Mouse (Mus musculus) midbrain, embryonic 16.5 days (tissue): ENCODE measurements around the gene Atox1. TPM values are rescaled to one million over a fixed set of nuclear protein-coding genes. Genes with fewer than 3 reads are reported as not detected.
A peak's percentile ranks its signal among the peaks of the same experiment; 100 is the strongest.

ENCODE experiments used
- ATAC-seq: fragments of 200-750 bp; cut with Nextera tagmentation; 2 replicates; pipeline ENCODE4 v1.8.0; 2017; ENCODE audit warnings: moderate TSS enrichment
- H3K27ac ChIP-seq: fragments of 300-500 bp; sonication (generic); 2 replicates; pipeline ENCODE4 v1.5.1; 2014; ENCODE audit warnings: mild to moderate bottlenecking, low read length, mixed read lengths
- H3K27me3 ChIP-seq: fragments of 300-500 bp; sonication (generic); 2 replicates; pipeline ENCODE4 v1.6.1; 2014; ENCODE audit warnings: low read depth, low read length, mixed read lengths; ENCODE audit not compliant: control insufficient read depth, insufficient read depth
- H3K36me3 ChIP-seq: fragments of 300-500 bp; sonication (generic); 2 replicates; pipeline ENCODE4 v1.6.1; 2014; ENCODE audit warnings: mild to moderate bottlenecking, low read length, moderate library complexity, mixed read lengths; ENCODE audit not compliant: control insufficient read depth, insufficient read depth
- H3K4me1 ChIP-seq: fragments of 300-500 bp; sonication (generic); 2 replicates; pipeline ENCODE4 v1.6.1; 2014; ENCODE audit warnings: mild to moderate bottlenecking, low read length, mixed read lengths; ENCODE audit not compliant: control insufficient read depth, insufficient read depth
- H3K4me2 ChIP-seq: fragments of 300-500 bp; sonication (generic); 2 replicates; pipeline ENCODE4 v1.6.1; 2014; ENCODE audit warnings: mild to moderate bottlenecking, low read length, mixed read lengths
- H3K4me3 ChIP-seq: fragments of 300-500 bp; sonication (generic); 2 replicates; pipeline ENCODE4 v1.5.1; 2014; ENCODE audit warnings: low read depth, mild to moderate bottlenecking, low read length, moderate library complexity, mixed read lengths
- H3K9ac ChIP-seq: fragments of 300-500 bp; sonication (generic); 2 replicates; pipeline ENCODE4 v1.6.1; 2014; ENCODE audit warnings: low read depth, low read length, mixed read lengths
- H3K9me3 ChIP-seq: fragments of 300-500 bp; sonication (generic); replicated peaks from 2 replicates; pipeline ENCODE4 v1.6.1; 2014; ENCODE audit warnings: mild to moderate bottlenecking, low read length, mixed read lengths; ENCODE audit not compliant: control insufficient read depth, poor library complexity, severe bottlenecking
- WGBS: fragments of 180-500 bp; shearing (Covaris S2); extraction: QIAGEN DNeasy Blood & Tissue Kit; methylation state at CpG from one replicate; pipeline ENCODE4 v1.1.7; 2014; 5-methylcytosine and 5-hydroxymethylcytosine counted together
- polyA plus RNA-seq: library from polyadenylated mRNA; unstranded; fragments of >200 nt; fragmentation: Nextera tagmentation; extraction: Ambion mirVana; gene quantifications from 2 replicates; pipeline ENCODE4 v1.2.1, GENCODE M21; 2015

Gene Atox1
- polyA plus RNA-seq, 1 experiment from 2014 or later: 215 TPM

- no peak overlapping the region for H3K27ac ChIP-seq
- ATAC-seq: no peak
Observed at GRCm38 (mm10) chr11:55438031-55438430, 23.0 kb downstream of the Atox1 start.

GRCm38 (mm10) chr11:55436089-55436488, 24.9 kb downstream of the Atox1 start:
- ATAC-seq: no peak

More at GRCm38 (mm10) chr11:55438031-55438430, 23.0 kb downstream of the Atox1 start:
- no peaks in the 10 kb centered on the region for H3K36me3 ChIP-seq
- no peaks in the 10 kb centered on the region for H3K27me3 ChIP-seq
- H3K9ac ChIP-seq: no peak overlapping the region
- no peak overlapping the region for H3K4me3 ChIP-seq
- H3K4me1 ChIP-seq: no peaks in the 10 kb centered on the region
- WGBS: 32% methylated on average over 4 of the region's 4 CpGs
- no peaks in the 10 kb centered on the region for H3K9me3 ChIP-seq
- no peak overlapping the region for H3K4me2 ChIP-seq

GRCm38 (mm10) chr11:55432981-55433380, 28.1 kb downstream of the Atox1 start:
- WGBS: 66% methylated on average over 3 of the region's 3 CpGs
- H3K9ac ChIP-seq: no peak overlapping the region
- no peaks in the 10 kb centered on the region for H3K27me3 ChIP-seq
- H3K4me1 ChIP-seq: peaks cover 2% of the 10 kb centered on the region; the same call in 1 of the 2 replicates
- no peaks in the 10 kb centered on the region for H3K36me3 ChIP-seq
- ATAC-seq: no peak
- no peak overlapping the region for H3K4me2 ChIP-seq
- no peak overlapping the region for H3K27ac ChIP-seq
- H3K4me3 ChIP-seq: no peak overlapping the region
- no peaks in the 10 kb centered on the region for H3K9me3 ChIP-seq

More at GRCm38 (mm10) chr11:55436089-55436488, 24.9 kb downstream of the Atox1 start:
- no peak overlapping the region for H3K4me3 ChIP-seq
- no peaks in the 10 kb centered on the region for H3K36me3 ChIP-seq
- no peaks in the 10 kb centered on the region for H3K4me1 ChIP-seq
- no peaks in the 10 kb centered on the region for H3K9me3 ChIP-seq
- no peak overlapping the region for H3K9ac ChIP-seq
- no peak overlapping the region for H3K27ac ChIP-seq
- no peaks in the 10 kb centered on the region for H3K27me3 ChIP-seq
- no peak overlapping the region for H3K4me2 ChIP-seq
- whole genome bisulfite sequencing: 88% methylated on average over 6 of the region's 6 CpGs

- H3K27me3 ChIP-seq: no peaks in the 10 kb centered on the region
- no peak overlapping the region for H3K27ac ChIP-seq
- H3K4me2 ChIP-seq: no peak overlapping the region
- H3K9ac ChIP-seq: no peak overlapping the region
- peaks cover 2% of the 10 kb centered on the region; the same call in 1 of the 2 replicates for H3K4me1 ChIP-seq
- no peak for ATAC-seq
- 90% methylated on average over 2 of the region's 2 CpGs for WGBS
- H3K36me3 ChIP-seq: no peaks in the 10 kb centered on the region
- H3K9me3 ChIP-seq: no peaks in the 10 kb centered on the region
- H3K4me3 ChIP-seq: no peak overlapping the region
Observed at GRCm38 (mm10) chr11:55429973-55430372, 31.1 kb downstream of the Atox1 start.

- 36% methylated on average over 16 of the region's 16 CpGs for WGBS
- H3K4me2 ChIP-seq: no peak overlapping the region
- ATAC-seq: peak; percentile 51; the same call in 1 of the 2 replicates
Observed at GRCm38 (mm10) chr11:55428186-55429012, 32.6 kb downstream of the Atox1 start.

GRCm38 (mm10) chr11:55424746-55425360, 36.2 kb downstream of the Atox1 start:
- 74% methylated on average over 8 of the region's 8 CpGs for WGBS
- Histone ChIP-seq H3K9me3 (no peaks in the 10 kb centered on the region), H3K27me3 (no peaks in the 10 kb centered on the region), H3K36me3 (no peaks in the 10 kb centered on the region), H3K27ac (no peak overlapping the region), H3K4me3 (no peak overlapping the region), H3K4me2 (no peak overlapping the region), H3K9ac (no peak overlapping the region), H3K4me1 (peaks cover 10% of the 10 kb centered on the region)
- no peak for ATAC-seq

More at GRCm38 (mm10) chr11:55428186-55429012, 32.6 kb downstream of the Atox1 start:
- no peaks in the 10 kb centered on the region for H3K9me3 ChIP-seq
- H3K4me1 ChIP-seq: peaks cover 5% of the 10 kb centered on the region
- no peak overlapping the region; the same call in 1 of the 2 replicates for H3K27ac ChIP-seq
- no peak overlapping the region for H3K4me3 ChIP-seq
- H3K27me3 ChIP-seq: no peaks in the 10 kb centered on the region
- H3K9ac ChIP-seq: no peak overlapping the region
- no peaks in the 10 kb centered on the region for H3K36me3 ChIP-seq

- peak overlapping the region; percentile 39; the same call in 1 of the 2 replicates for H3K27ac ChIP-seq
- H3K4me1 ChIP-seq: peaks cover 15% of the 10 kb centered on the region
- ATAC-seq: peak; percentile 68
- no peaks in the 10 kb centered on the region for H3K27me3 ChIP-seq
- no peaks in the 10 kb centered on the region for H3K9me3 ChIP-seq
- H3K9ac ChIP-seq: no peak overlapping the region
- H3K4me2 ChIP-seq: no peak overlapping the region
- WGBS: 9% methylated on average over 4 of the region's 4 CpGs
- no peaks in the 10 kb centered on the region for H3K36me3 ChIP-seq
- H3K4me3 ChIP-seq: no peak overlapping the region
Observed at GRCm38 (mm10) chr11:55423756-55424155, 37.3 kb downstream of the Atox1 start.

GRCm38 (mm10) chr11:55422978-55423377, 38.1 kb downstream of the Atox1 start, which contains the start of gene Sparc:
Gene Sparc (minus strand): TSS chr11:55423183.
- H3K9ac ChIP-seq: no peak within 1 kb of the TSS
- 100% methylated on average over 1 of the region's 1 CpGs for whole genome bisulfite sequencing
- no peaks in the 10 kb centered on the region for H3K27me3 ChIP-seq
- peaks cover 21% of the 10 kb centered on the region for H3K4me1 ChIP-seq
- no peaks in the 10 kb centered on the region for H3K9me3 ChIP-seq
- no peak within 1 kb of the TSS for H3K4me2 ChIP-seq
- H3K27ac ChIP-seq: peak within 1 kb of the TSS; percentile 39; the same call in 1 of the 2 replicates
- no peaks in the 10 kb centered on the region for H3K36me3 ChIP-seq
- H3K4me3 ChIP-seq: no peak within 1 kb of the TSS
- ATAC-seq: no peak
